Mouse (Mus musculus): ENCODE results near the gene Pde6b.

The Pde6b gene

DNA sequence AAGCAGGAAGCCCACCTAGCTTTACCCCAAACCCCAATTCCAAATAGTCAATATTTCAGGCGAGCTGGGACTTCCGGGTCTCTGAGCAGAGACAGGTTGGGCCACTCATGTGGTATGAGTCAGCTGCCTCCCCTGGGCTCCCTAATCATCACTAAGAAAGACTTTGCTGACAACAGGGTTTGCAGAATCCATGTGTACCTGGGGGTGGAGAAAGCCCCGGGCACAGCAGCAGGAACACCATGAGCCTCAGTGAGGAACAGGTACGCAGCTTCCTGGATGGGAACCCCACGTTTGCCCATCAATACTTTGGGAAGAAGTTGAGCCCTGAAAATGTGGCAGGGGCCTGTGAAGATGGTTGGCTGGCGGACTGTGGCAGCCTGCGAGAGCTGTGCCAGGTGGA is at the start of gene Pde6b:
TSS of gene Pde6b (plus strand) at position 191 of the 400 bp plus-strand sequence.
- ChIA-PET POLR2A (interaction anchor here in 2 of 4 experiments (0.9 to 1.0 kb wide), 3 partner anchors 17 to 305 kb away, joined by 3 read pairs; no protein-coding TSS in a partner anchor), CTCF (no interaction called here)

DNA sequence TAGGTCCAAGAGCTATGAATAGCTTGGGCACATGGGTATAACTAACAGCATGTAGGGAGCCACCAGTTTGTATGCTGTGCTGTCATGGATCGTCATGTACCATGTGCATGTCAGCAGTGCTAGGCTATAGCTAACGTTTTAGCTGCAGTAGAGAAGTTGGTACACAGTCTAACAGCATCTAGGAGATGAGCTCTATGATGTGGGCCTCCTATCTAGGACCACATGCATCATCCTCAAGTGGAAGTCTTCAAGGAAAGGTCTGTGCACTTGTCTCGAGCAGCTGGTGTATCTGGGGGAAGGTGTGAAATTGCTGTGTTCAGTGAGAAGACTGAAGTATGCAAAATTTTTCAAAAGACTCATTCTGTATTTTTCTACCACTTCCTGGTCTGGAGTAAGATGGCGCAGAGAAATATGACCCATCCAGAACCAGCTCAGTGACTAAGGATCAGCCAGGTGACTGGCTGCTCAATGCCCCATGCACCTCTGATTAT is 44.5 kb upstream of the Pde6b start:
- CTCF ChIA-PET, result no interaction called here
- POLR2A ChIA-PET, result interaction anchor here in 1 of 4 experiments (1.0 to 1.8 kb wide), 2 partner anchors 31 to 114 kb away, joined by 3 to 6 read pairs; partner anchors contain the start of gene Pigg

DNA sequence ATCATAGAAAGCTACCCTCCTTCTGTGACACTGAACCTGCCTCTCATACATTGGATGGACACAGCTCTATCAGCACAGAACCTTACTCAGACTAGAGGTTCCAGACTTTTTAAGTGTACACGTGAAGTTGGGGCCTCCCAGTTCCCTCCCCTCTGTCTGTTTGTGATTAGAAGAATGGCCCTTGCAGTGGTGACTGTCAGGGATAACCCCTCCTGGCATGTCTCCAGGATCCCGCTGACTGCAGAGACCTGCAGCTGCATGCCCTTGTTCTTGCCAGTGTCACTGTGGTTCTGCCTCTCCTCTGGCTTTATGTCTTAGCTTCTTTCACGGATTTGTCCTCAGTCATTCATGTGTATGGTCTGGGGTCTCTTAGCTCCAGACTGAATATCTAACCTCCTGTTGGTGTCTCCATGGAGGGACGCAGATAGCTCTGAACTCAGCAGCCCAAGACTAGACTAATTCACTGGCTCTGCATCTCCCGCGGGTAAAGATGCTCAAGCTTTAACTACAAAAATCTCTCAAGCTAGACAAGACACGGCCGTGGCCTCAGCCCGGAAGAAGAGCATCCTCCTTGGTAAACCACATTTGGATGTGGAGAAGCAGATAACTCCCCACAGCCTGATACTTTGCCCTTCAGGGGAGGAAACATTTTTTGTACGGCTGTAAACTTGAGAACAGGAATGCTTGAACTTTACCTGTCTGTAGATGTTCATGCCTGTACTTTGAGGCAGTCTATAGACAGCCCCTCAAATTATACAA is 42.7 kb upstream of the Pde6b start:
- ChIA-PET POLR2A (interaction anchor here in 1 of 4 experiments (1.0 kb wide), 1 partner anchor 13 kb away, joined by 3 read pairs; no protein-coding TSS in a partner anchor), CTCF (interaction anchor here in 1 of 4 experiments (0.8 kb wide), 1 partner anchor 15 kb away, joined by 3 read pairs; no protein-coding TSS in a partner anchor)

DNA sequence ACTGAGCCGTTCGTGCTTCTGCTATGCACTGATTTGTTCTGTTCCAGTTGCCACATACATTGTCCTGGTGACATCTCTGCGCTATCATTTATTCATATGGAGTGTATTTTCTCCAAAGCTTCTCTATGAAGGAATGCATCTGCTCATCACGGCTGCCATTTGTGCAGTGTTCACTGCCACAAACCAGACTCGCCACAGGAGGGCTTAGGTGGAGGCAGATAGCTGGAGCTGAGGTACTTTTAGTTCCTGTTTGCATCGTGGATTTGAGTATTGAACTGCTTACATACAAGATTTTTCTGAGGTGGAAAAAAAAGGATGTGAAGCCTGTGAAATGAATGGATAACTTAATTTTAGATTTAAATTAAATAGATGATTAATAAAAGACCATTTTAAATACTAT is 40.3 kb upstream of the Pde6b start:
- ChIA-PET CTCF (no interaction called here), POLR2A (interaction anchor here in 1 of 4 experiments (1.4 kb wide), 1 partner anchor 21 kb away, joined by 4 read pairs; no protein-coding TSS in a partner anchor)

DNA sequence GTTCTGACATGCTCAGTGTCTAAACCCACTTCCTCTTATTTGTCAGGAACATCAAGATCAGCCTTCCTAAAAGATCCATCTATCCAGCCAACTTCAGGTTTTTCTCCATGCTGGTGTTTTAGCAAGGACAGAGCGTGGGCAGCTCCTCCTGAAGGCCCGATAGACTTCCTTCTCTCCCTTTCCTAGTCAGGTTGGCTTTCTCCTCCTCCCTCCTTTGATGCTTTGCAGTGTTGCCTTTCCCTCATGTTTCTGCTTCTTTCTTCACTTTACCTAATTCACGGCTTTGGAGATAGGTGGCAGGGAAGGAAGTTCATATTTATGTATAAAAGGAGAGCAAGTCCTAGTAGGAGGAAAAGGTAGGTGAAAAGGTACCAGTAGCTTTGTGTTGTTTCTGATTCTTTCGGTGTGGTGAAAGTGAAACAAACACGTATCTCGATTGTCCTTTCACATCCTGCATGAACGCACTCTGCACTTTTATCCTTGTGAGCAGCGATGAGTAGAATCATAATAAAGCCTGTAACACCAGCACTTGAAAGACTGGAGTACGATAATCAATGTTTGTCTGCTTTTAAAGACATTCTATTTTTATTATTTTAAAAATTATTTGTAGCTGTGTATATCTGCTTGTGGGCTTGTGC is 38.6 kb upstream of the Pde6b start:
- ChIA-PET POLR2A (interaction anchor here in 1 of 4 experiments (1.0 to 1.4 kb wide), 2 partner anchors 19 to 38 kb away, joined by 3 read pairs; partner anchors contain the start of gene Pigg), CTCF (no interaction called here)

DNA sequence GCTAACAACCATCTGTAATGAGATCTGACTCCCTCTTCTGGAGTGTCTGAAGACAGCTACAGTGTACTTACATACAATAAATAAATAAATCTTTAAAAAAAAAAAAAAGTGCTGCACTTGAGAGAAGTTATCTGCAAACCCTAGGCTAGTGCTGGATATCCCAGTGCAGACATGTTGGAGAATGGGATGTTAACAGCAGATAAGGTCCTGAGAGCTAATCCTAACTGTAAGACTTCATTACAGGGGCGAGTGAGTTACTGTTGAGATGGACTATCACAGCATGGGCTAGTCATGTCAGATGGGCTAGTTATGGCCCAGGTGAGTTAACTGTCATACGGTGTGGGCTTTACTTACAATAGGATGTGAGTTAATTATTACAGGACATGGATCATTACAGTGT is 34.1 kb upstream of the Pde6b start:
- CTCF ChIA-PET, result no interaction called here
- POLR2A ChIA-PET, result no interaction called here

DNA sequence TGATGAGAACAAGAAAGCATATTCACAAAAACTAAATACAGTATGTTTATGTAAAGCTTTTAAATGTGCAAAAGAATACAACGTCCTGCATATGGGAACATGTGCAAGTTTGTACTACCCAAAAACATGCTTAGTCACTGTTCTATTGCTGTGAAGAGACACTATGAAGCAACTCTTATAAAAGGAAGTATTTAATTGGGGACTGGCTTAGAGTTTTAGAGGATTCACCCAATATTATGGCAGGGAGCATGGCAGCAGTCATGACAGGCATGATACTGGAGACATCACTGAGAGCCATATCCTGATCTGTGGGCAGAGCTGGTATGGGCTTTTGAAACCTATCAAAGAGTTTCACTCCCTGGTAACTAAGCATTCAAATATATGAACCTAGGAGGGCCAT is 30.3 kb upstream of the Pde6b start:
- ChIA-PET POLR2A (interaction anchor here in 1 of 4 experiments (1.6 kb wide), 1 partner anchor 45 kb away, joined by 3 read pairs; the partner anchor contains the start of gene Pigg), CTCF (no interaction called here)

DNA sequence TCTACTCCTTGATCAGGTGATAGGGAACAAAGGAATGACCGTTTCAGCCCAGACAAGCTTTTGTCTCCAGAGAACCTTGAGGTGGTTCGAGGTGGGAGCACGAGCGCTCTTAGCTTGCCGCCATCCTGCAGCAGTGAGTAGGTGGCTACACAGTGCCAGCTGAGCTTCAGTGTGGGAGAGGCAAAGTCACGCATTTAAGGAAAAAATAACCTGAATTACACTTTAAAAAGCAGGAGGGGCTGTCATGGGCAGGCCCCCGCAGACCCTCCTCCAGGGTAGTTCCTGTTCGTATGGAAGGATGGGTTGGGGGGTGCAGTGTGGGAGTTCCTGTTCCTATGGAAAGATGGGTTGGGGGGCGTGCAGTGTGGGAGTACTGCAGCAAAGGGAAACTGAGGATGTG is 28.7 kb upstream of the Pde6b start:
- CTCF ChIA-PET, result no interaction called here
- POLR2A ChIA-PET, result interaction anchor here in 2 of 4 experiments (1.2 to 1.6 kb wide), 2 partner anchors 47 to 101 kb away, joined by 3 read pairs; partner anchors contain the start of genes Pcgf3 (in 1 of the 2) and Pigg (in 1 of the 2)

DNA sequence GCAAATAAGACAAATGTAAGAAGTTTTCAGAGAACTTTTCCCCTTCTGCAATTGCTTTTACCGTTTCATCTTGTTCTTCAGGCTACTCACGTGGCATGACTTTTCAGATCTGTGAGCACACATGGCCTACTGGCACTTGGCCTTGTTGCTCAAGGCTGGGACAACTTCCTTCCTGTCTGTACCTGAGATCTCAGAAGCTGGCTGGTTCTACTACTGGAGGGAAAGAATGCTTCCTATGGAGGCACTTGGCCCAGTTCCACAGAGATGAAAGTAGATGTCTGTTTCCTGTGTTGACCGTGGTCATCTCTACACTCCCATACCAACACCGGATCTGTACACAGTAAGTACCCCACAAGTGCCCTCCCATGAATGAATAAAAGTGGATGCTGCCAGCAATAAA is 28.0 kb upstream of the Pde6b start:
- CTCF ChIA-PET, result interaction anchor here in 1 of 4 experiments (0.6 kb wide), 1 partner anchor 395 kb away, joined by 4 read pairs; no protein-coding TSS in a partner anchor
- POLR2A ChIA-PET, result interaction anchor here in 1 of 4 experiments (1.2 kb wide), 1 partner anchor 101 kb away, joined by 3 read pairs; the partner anchor contains the start of gene Pcgf3

DNA sequence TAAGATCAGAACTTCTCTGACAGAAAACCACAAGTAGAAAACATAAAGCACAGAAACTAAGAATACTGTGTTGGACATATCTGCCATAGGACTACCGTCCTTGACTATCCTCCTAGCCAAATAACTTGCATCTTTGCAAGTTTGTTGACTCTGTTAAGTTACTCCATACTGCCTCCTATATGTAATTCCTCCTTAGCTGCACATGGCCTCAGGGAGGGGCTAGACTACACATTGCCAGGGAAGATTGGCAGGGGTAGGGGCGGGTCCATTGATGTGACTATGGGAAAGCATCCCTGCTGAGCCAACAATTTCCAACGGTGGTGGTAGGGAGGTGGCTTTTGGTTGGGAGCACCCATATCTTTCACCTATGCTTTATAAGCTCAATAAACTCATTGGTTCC is 25.9 kb upstream of the Pde6b start:
- CTCF ChIA-PET, result no interaction called here
- POLR2A ChIA-PET, result interaction anchor here in 1 of 4 experiments (0.6 kb wide), 1 partner anchor 89 kb away, joined by 3 read pairs; no protein-coding TSS in a partner anchor

DNA sequence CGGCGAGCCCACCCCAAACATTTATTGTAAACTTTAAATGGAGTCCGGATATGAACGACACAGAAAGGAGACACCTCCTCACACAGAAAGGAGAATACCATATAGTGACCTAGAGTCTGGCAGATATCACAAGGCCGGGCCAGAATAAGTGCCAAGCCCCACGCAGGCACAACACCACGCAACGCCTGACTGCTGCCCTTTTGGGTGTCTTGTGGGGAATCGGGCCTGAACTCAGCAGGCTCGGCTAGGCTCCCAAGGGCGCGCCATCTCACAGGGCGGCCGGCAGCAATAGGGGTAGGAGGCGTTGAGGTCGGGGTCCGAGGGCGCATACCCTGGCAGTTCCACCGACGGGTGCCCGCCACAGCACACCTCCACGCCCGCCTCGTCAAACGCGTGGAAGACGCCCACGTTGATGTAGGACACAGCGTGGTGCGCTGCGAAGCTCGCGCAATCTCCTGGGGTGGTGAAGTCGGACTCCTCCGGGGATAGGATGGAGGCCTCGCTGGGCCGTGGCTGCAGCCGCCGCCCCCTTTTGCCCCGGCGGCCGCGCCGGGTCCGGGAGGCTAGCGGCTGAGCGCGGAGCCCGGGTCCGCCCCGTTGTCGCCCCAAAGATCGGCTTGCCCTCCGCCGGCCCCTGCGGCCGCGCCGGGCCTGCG is 21.7 kb upstream of the Pde6b start:
- CTCF ChIA-PET, result no interaction called here
- POLR2A ChIA-PET, result interaction anchor here in 1 of 4 experiments (2.1 kb wide), 1 partner anchor 98 kb away, joined by 6 read pairs; the partner anchor contains the start of gene Dr1

DNA sequence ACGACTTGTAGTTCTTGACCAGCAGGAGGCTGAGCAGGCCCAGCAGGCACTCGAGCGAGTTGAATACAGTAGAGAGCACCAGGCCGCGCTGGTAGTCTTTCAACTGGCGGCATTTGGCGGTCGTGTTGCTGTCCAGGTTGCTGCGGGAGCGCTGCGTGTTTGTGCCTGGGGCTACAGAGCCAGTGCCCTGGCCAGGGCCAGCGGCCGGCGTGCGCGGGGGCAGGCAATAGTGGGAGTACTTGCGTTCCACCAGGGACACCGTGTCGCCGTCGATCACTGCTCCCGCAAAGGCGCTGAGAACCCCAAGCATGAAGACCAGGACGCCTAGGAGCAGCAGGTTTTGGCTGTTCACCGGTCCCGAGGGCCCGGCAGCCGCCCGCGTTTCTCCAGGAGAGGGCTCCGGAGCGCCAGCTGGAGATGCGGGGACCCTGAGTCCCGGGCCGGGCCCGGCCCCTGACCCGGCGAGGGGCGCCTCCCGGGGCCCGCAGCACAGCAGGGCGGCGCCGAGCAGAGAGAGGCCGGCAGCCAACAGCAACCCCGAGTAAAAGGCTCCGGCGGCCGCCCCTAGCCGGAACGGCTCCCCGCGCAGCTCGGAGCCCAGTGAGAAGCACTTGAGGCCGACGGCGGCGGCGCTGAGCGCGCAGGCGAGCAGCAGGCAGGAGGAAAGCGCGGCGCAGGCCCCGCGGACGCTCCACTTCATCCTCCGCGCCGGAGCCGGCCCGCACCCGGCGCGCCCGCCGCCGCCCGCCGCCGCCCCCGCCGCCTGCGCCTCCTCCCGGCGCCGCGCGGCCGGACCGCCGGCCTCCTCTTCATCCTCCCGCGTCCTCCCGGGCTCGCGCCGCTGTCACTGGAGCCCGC is 21.0 kb upstream of the Pde6b start:
- ChIA-PET CTCF (no interaction called here), POLR2A (interaction anchor here in 3 of 4 experiments (0.6 to 2.1 kb wide), 6 partner anchors 13 to 776 kb away, joined by 3 to 10 read pairs (median 3); partner anchors contain the start of genes Dr1 (in 2 of the 3) and Atp5k (in 1 of the 3))

DNA sequence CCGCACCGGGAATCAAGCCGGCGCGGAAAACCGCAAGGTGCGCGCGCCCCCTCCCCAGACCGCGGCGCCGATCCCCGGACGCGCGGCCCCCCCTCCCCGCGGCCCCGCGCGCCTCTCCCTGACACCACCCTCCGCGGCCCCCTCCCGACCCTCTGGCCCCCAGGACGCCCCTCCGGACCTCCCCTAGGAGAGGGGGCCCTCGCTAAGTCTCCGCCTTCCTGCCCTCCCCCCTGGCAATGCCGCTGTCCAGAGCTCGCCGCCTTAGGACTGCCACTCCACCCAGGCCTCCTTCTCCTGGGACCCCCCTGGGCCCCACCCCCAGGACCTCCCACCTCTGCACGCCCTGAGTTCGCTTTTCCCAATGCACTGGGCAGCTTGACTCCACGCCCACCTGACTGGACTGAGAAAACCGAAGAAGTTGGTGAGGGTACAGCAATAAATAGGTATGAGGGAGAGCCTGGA is 20.3 kb upstream of the Pde6b start, which contains the start of gene Gm42517:
TSS of gene Gm42517 (minus strand) at position 52 of the 462 bp plus-strand sequence.
- ChIA-PET POLR2A (interaction anchor here in 2 of 4 experiments (0.8 to 2.0 kb wide), 5 partner anchors 12 to 99 kb away, joined by 3 to 10 read pairs (median 3); partner anchors contain the start of genes Atp5k (in 1 of the 2) and Dr1 (in 1 of the 2)), CTCF (interaction anchor here in 2 of 4 experiments (0.6 to 1.2 kb wide), 3 partner anchors 59 to 348 kb away, joined by 3 to 4 read pairs (median 3); no protein-coding TSS in a partner anchor)

DNA sequence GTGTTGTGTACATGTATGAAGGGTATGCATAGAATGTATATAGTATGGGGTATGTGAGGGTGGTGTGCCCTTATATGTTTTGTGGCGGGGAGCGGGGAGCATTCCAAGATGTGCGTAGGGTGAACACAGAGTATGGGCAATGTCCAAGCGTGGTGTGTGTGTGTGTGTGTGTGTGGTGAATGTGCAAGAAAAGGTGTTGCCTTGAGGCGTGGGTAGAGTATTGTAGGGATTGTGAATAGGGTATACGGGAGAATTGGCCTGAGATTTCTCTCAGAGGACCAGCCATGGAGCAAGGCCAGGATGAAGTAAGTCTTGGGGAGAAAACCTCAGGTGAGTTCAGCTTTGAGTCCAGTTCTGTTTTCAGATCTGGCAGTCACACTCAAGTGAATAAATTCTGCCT is 19.7 kb upstream of the Pde6b start:
- POLR2A ChIA-PET, result interaction anchor here (0.6 to 2.0 kb wide), 11 partner anchors 12 to 367 kb away, joined by 3 to 10 read pairs (median 3); partner anchors contain the start of genes Dr1 (in 2 of the 4), Atp5k (in 1 of the 4), Gak (in 1 of the 4) and Pde6b (in 1 of the 4)
- CTCF ChIA-PET, result interaction anchor here in 2 of 4 experiments (0.6 to 1.2 kb wide), 3 partner anchors 59 to 348 kb away, joined by 3 to 4 read pairs (median 3); no protein-coding TSS in a partner anchor

DNA sequence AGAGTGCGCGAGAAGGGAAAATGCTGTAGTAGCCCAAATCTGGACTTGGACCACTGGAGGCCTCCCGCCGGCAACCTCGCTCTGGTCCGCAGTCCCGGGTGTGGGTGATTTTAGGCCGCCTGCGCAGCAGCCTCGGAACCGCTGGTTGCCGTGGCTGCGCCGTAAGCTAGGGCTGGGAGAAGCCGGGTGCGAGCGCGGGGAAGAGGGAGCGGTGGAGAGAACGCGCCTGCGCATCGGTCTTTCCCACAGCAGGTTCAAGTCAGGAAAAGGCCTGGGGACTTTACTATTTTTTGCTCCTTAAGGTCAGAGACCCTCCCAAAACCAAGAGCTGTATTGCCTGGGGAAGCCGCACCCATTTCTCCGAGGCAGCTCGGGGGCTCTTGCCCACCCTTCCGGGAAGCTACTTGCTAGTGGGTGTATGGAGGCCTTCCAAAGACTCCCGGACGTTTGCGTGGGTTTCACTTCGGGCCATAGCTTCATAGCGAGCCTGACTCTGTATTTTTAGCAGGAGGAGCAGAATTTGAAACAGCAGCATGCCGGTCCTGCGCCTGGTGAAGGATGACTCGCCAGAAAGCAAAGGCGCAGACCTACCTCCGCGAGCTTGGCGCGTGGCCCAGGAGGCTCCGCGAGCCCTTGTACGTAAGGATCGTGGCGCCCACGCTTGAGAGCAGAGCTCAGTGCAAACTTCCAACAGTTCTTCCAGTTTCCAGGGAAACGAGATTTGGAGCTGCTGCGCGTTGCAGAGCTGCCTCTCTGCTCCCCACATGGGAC is 19.2 kb upstream of the Pde6b start:
- POLR2A ChIA-PET, result interaction anchor here (0.6 to 2.4 kb wide), 17 partner anchors 12 to 367 kb away, joined by 3 to 12 read pairs (median 4); partner anchors contain the start of genes Dr1 (in 3 of the 4), Pigg (in 3 of the 4), Dgkq (in 1 of the 4) and Gak (in 1 of the 4)
- CTCF ChIA-PET, result interaction anchor here in 2 of 4 experiments (0.8 to 1.2 kb wide), 3 partner anchors 58 to 335 kb away, joined by 3 read pairs; partner anchors contain the start of gene Atp5k (in 1 of the 2)

DNA sequence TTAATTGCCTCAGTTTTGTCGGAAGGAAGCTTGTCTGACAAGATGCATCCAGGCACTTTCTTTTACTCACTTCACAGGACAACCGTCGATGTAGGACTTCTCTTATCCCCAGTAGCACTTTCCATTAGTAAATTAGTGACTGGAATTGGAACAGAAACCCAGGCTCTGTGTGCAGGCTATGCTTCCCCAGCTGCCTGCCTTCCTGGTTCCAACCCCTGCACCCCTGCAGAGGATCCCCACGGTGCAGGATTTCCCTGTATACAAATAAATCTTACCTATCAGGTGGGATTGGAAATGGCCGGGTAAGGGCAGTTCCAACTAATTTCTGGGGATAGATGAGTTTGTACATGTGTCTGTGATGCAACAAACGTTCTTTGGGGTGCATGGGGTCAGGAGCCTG is 18.2 kb upstream of the Pde6b start:
- ChIA-PET CTCF (interaction anchor here in 1 of 4 experiments (1.2 kb wide), 1 partner anchor 282 kb away, joined by 3 read pairs; no protein-coding TSS in a partner anchor), POLR2A (interaction anchor here in 3 of 4 experiments (0.9 to 2.4 kb wide), 17 partner anchors 11 to 339 kb away, joined by 3 to 12 read pairs (median 4); partner anchors contain the start of genes Pcgf3 (in 2 of the 3), Pigg (in 2 of the 3), Dgkq (in 1 of the 3) and Dr1 (in 1 of the 3))
